Mouse (Mus musculus) liver, embryonic 14.5 days (tissue): Measurements from ENCODE around the gene Mrpl49. TPM values are rescaled to one million over a fixed set of nuclear protein-coding genes. Genes with fewer than 3 reads are reported as not detected.

ENCODE experiments used
- ATAC-seq: fragments of 200-750 bp; cut with Nextera tagmentation; 2 replicates; pipeline ENCODE4 v1.8.0; 2017; ENCODE audit warnings: moderate number of reproducible peaks, mild to moderate bottlenecking, moderate library complexity; ENCODE audit not compliant: insufficient read depth
- DNase-seq, 3 experiments: peaks; one replicate each; pipeline ENCODE4 v3.0.0-alpha.2; 2012 to 2013; ENCODE audit warnings: low read depth in 3 of 3, low spot score in 3 of 3
- H3K27ac ChIP-seq: fragments of 300-500 bp; sonication (generic); 2 replicates; pipeline ENCODE4 v1.5.1; 2014; ENCODE audit warnings: moderate library complexity, mild to moderate bottlenecking, control low read depth, inconsistent platforms
- H3K27me3 ChIP-seq: fragments of 300-500 bp; sonication (generic); 2 replicates; pipeline ENCODE4 v1.6.1; 2014; ENCODE audit warnings: mild to moderate bottlenecking, low read length, moderate library complexity; ENCODE audit not compliant: control insufficient read depth, insufficient read depth
- H3K36me3 ChIP-seq: fragments of 300-500 bp; sonication (generic); replicated peaks from 2 replicates; pipeline ENCODE4 v1.6.1; 2014; ENCODE audit warnings: low read depth; ENCODE audit not compliant: control insufficient read depth, insufficient read depth
- H3K4me1 ChIP-seq, 2 experiments: fragments of 200-500 bp in 1 of 2; fragments of 300-500 bp in 1 of 2; sonication (generic) in 1 of 2; replicated peaks; 2 replicates each; pipeline ENCODE4 v1.6.1; 2012 to 2014; ENCODE audit warnings: antibody characterized with exemption in 1 of 2, inconsistent platforms in 1 of 2, low read length in 1 of 2; ENCODE audit not compliant: control insufficient read depth in 2 of 2, insufficient read depth in 2 of 2
- H3K4me2 ChIP-seq: fragments of 300-500 bp; sonication (generic); 2 replicates; pipeline ENCODE4 v1.6.1; 2014; ENCODE audit warnings: low read depth, mild to moderate bottlenecking, control low read depth, moderate library complexity
- H3K4me3 ChIP-seq, 2 experiments: fragments of 200-500 bp in 1 of 2; fragments of 300-500 bp in 1 of 2; sonication (generic) in 1 of 2; 2 replicates each; pipeline ENCODE4 v1.5.1; 2012 to 2014; ENCODE audit warnings: low read depth in 2 of 2, low read length in 2 of 2, mild to moderate bottlenecking in 2 of 2, control low read depth in 1 of 2, inconsistent platforms in 1 of 2, moderate library complexity in 1 of 2; ENCODE audit not compliant: insufficient read depth in 1 of 2
- H3K9ac ChIP-seq: fragments of 300-500 bp; sonication (generic); replicated peaks from 2 replicates; pipeline ENCODE4 v1.6.1; 2014; ENCODE audit warnings: mild to moderate bottlenecking, control low read depth, moderate library complexity
- H3K9me3 ChIP-seq: fragments of 300-500 bp; sonication (generic); 2 replicates; pipeline ENCODE4 v1.6.1; 2016; ENCODE audit warnings: low read length, mixed read lengths; ENCODE audit not compliant: control insufficient read depth
- CTCF ChIP-seq: IDR thresholded peaks from 2 replicates; pipeline ENCODE4 v1.5.1; 2016; ENCODE audit warnings: antibody characterized with exemption, low read depth, control low read depth
- EP300 ChIP-seq: IDR thresholded peaks from 2 replicates; pipeline ENCODE4 v1.6.1; 2016; ENCODE audit warnings: antibody characterized with exemption, low read depth
- WGBS: fragments of 180-500 bp; shearing (Covaris S2); extraction: QIAGEN DNeasy Blood & Tissue Kit; methylation state at CpG from one replicate; pipeline ENCODE4 v1.1.7; 2014; ENCODE audit not compliant: insufficient replicate concordance; 5-methylcytosine and 5-hydroxymethylcytosine counted together
- polyA plus RNA-seq, 2 experiments: library from polyadenylated mRNA; depleted of rRNA in 1 of 2; stranded (reverse) in 1 of 2; unstranded in 1 of 2; fragments of >200 nt; fragmentation: Nextera tagmentation in 1 of 2; extraction: Ambion mirVana in 1 of 2; gene quantifications; 2 replicates each; pipeline versions ENCODE4 v1.2.1 to v1.2.3; 2012 to 2014

Mrpl49 gene
- polyA plus RNA-seq, 2 experiments: 29.6 to 43.7 TPM

DNA sequence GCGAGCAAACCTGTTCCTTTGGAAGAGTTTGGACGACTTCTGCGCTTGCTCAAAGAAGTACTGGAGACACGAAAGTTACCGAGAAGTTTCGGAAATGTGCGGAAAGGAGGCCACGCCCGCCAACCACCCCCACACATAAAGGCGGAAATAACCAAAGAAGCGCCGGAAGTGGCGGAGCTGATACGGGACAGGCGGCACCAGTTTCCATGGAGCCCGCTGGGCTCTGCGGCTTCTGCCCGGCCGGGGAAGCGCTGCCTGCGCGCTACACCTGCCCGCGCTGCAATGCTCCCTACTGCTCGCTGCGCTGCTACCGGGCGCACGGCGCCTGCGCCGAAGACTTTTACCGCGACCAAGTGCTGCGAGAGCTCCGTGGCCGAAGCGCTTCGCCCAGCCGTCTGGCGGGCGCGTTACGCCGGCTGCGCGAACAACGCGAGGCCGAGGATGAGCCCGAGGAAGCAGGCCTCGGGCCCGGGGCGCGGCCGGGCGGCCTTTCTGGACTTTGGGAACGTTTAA is 3.5 kb upstream of the Mrpl49 start, which contains the start of gene Znhit2:
Gene Znhit2, plus strand, starts transcription at position 172 of the 513 bp plus-strand sequence.
- H3K27me3 ChIP-seq: no peaks in the 10 kb centered on the region
- DNase-seq (peak; percentile 91), ATAC-seq (peak; percentile 69)
- peaks cover 24% of the 10 kb centered on the region for H3K36me3 ChIP-seq
- peak; percentile 31 for TF ChIP-seq CTCF
- peak; percentile 14; the same call in 1 of the 2 replicates for TF ChIP-seq EP300
- no peaks in the 10 kb centered on the region for H3K9me3 ChIP-seq
- H3K4me3 ChIP-seq: peak within 1 kb of the TSS; percentile 66 to 97
- peaks cover 22 to 24% of the 10 kb centered on the region in 2 experiments for H3K4me1 ChIP-seq
- peak within 1 kb of the TSS; percentile 94 for H3K27ac ChIP-seq
- H3K4me2 ChIP-seq: peak within 1 kb of the TSS; percentile 86
- peak within 1 kb of the TSS; percentile 92 for H3K9ac ChIP-seq
- WGBS: under 1% methylated on average over 58 of the region's 58 CpGs

DNA sequence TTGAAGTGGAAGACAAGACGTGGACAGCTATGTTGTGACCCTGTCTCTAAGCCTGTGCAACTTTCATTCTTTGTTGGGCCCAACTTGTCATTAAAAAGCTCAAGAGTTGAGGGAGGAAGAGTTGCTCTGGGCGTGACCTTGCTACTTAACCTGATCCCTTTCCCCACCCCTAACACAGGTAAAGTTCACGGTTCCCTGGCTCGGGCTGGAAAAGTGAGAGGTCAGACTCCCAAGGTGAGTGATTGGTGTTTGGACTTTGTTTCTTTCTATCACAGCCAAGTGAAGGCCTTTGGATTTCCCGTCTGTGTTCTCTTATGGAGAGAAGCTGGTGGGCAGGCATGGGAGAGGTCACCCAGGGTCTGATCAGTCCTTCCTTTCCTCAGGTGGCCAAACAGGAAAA is 1.4 kb upstream of the Mrpl49 start:
- H3K27me3 ChIP-seq: no peaks in the 10 kb centered on the region
- peak overlapping the region; percentile 91 for H3K4me2 ChIP-seq
- peak overlapping the region; percentile 82 to 97 for H3K4me3 ChIP-seq
- TF ChIP-seq EP300 (no peak), CTCF (no peak)
- DNase-seq: no peak
- peak overlapping the region; percentile 76 for H3K27ac ChIP-seq
- ATAC-seq: no peak
- 60% methylated on average over 5 of the region's 5 CpGs for whole genome bisulfite sequencing
- H3K9ac ChIP-seq: peak overlapping the region; percentile 96
- H3K4me1 ChIP-seq: peaks cover 22 to 24% of the 10 kb centered on the region in 2 experiments
- H3K9me3 ChIP-seq: no peaks in the 10 kb centered on the region
- peaks cover 41% of the 10 kb centered on the region for H3K36me3 ChIP-seq

DNA sequence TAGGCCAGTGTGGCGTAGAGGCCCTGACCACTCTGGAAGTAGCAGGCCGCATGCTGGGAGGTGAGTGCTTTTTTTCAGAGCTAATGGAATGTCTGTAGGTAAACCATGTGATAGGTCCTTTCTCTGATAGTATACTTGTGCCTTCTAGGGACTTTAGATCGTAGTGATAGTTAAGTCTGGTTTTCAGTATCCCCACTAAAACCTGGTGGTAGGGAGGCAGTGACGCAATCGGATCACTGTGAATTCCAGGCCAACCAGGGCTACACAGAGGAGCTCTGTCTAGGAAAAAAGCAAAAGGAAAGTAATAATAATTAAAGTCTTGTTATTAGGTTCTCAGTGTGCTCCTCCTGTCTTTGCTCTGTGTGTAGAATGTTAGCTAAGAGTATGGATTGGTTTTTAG is 928 bp upstream of the Mrpl49 start:
- Histone ChIP-seq H3K4me1 (peaks cover 22 to 24% of the 10 kb centered on the region in 2 experiments), H3K4me2 (peak overlapping the region; percentile 91), H3K27ac (peak overlapping the region; percentile 76), H3K9ac (peak overlapping the region; percentile 96), H3K4me3 (peak overlapping the region; percentile 82 to 97), H3K27me3 (no peaks in the 10 kb centered on the region), H3K9me3 (no peaks in the 10 kb centered on the region), H3K36me3 (peaks cover 45% of the 10 kb centered on the region)
- no peak for TF ChIP-seq CTCF
- TF ChIP-seq EP300: no peak
- DNase-seq (no peak), ATAC-seq (no peak)
- WGBS: 20% methylated on average over 5 of the region's 5 CpGs

DNA sequence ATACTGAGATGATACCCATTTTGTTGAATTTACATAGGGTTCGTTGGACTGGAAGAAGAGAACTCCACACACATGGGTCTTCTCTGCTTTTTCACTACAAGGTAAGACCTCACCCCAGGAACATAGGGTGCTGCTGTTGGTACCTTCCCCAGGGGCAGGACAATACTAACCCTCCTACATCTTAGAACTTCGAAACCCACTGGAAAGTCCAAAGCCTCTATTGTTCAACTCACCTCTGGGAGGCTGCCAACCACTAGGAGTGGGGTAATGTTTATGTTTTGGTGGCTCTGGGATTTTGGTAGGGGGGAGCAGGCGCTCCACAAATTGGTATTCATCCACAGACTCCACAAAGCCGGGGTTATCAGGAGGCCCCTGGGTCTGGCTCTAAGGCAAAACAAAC is 889 bp downstream of the Mrpl49 start:
- ATAC-seq (no peak), DNase-seq (no peak)
- H3K4me2 ChIP-seq: peak overlapping the region; percentile 81
- WGBS: 40% methylated on average over 4 of the region's 4 CpGs
- peaks cover 62% of the 10 kb centered on the region for H3K36me3 ChIP-seq
- no peaks in the 10 kb centered on the region for H3K9me3 ChIP-seq
- H3K4me1 ChIP-seq: peaks cover 16 to 17% of the 10 kb centered on the region in 2 experiments
- H3K27me3 ChIP-seq: no peaks in the 10 kb centered on the region
- TF ChIP-seq CTCF (no peak), EP300 (no peak)
- peak overlapping the region; percentile 71 to 97 for H3K4me3 ChIP-seq
- H3K9ac ChIP-seq: peak overlapping the region; percentile 78
- no peak overlapping the region for H3K27ac ChIP-seq

DNA sequence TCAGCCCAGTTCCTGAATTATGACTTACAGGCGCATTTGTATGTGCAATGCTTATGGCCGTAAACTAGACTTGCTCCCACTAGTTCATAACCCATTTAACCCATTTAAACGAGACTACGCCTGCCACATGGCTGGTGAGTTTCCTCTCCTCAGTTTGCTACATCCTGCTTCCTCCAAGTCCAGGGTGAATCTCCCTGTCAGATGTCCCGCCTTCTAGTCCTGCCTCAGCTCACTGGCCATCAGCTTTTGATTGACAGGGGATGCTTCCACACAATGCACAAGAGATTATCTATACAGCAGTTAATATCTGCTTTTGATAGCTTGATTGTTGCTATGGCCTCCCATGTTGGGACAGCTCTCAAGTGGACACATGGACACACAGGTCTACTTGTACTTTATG is 3.3 kb downstream of the Mrpl49 start:
- Histone ChIP-seq H3K36me3 (peaks cover 75% of the 10 kb centered on the region), H3K27me3 (no peaks in the 10 kb centered on the region), H3K9me3 (no peaks in the 10 kb centered on the region), H3K9ac (no peak overlapping the region), H3K4me3 (no peak overlapping the region), H3K4me1 (peaks cover 13% of the 10 kb centered on the region in 2 experiments), H3K27ac (no peak overlapping the region), H3K4me2 (no peak overlapping the region)
- 81% methylated on average over 5 of the region's 5 CpGs for WGBS
- DNase-seq: no peak
- no peak for ATAC-seq
- TF ChIP-seq EP300: no peak
- no peak for TF ChIP-seq CTCF
